Mouse (Mus musculus): ENCODE data around the gene Cfl1. TPM values are rescaled to one million over a fixed set of nuclear protein-coding genes. Genes with fewer than 3 reads are reported as not detected.

The Cfl1 gene
- polyA plus RNA-seq, 1 experiment from 2014 or later: 1,377 TPM

DNA sequence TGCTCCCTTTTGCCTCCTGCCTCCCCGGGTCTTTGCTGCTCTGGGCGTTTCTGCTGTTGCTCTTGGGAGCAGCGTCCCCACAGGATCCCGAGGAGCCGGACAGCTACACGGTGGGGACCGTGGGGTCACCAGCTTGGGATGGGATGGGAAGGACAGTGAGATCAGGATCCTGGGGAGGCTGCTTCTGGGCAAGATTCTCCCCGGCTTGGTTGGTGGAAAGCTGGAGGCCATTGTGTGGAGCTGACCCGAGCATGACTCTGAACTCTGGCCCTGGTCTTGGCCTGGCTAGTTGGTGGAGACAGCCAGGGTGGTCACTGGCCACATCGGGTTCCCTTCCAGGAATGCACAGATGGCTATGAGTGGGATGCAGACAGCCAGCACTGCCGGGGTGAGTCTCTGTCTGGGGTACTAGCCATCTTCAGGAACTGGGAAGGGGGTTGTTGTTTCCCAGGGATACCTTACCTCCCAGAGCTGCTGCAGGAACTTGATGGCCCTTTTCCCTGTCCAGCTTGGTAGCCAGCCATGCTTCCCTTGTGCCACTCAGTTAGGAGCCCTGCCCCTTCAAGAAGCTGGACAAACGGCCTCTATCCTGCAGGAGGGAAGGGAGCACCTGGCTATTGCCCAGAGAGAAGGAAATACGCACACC, 15.1 kb upstream of the Cfl1 start:
- Histone ChIP-seq H3K4me3 (ENCODE audit: inconsistent target) (no peak overlapping the region), H3K27ac (no peak overlapping the region), H3K36me3 (ENCODE audit: inconsistent target) (no peaks in the 10 kb centered on the region), H3K79me2 (ENCODE audit: inconsistent target) (no peaks in the 10 kb centered on the region)
- 79% methylated on average over 13 of the region's 13 CpGs for WGBS (ENCODE audit: missing documents)

DNA sequence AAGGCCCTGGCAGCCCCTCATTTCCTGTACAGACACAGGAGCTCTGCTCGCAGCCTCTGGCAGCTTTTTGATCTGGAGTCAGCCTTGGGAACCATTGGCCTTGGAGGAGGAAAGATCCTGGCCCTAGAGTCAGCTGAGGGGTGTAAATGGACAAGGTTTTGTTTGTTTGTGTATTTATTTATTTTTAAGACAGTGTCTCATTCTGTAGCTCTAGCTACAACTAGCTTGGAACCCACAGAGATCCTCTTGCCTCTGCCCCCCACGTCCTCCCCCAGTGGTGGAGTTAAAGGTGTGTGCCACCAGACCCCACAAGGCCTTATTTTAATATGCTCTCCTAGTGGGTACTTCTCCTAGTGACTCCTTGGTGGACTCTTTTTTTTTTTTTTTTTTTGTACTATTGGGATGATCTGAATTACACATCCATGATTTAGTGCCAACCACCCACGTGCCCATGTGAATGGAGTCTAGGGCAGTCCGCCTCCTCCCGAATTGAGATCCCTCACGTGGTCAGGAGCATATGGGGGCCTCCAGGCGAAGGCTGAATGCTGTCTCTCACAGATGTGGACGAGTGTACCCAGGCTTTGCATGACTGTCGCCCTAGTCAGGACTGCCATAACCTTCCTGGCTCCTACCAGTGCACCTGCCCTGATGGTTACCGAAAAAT, 13.1 kb upstream of the Cfl1 start:
- 91% methylated on average over 10 of the region's 10 CpGs for WGBS (ENCODE audit: missing documents)
- Histone ChIP-seq H3K36me3 (ENCODE audit: inconsistent target) (peaks cover under 1% of the 10 kb centered on the region; the same call in 1 of the 2 replicates), H3K4me3 (ENCODE audit: inconsistent target) (no peak overlapping the region), H3K27ac (no peak overlapping the region), H3K79me2 (ENCODE audit: inconsistent target) (no peaks in the 10 kb centered on the region)

DNA sequence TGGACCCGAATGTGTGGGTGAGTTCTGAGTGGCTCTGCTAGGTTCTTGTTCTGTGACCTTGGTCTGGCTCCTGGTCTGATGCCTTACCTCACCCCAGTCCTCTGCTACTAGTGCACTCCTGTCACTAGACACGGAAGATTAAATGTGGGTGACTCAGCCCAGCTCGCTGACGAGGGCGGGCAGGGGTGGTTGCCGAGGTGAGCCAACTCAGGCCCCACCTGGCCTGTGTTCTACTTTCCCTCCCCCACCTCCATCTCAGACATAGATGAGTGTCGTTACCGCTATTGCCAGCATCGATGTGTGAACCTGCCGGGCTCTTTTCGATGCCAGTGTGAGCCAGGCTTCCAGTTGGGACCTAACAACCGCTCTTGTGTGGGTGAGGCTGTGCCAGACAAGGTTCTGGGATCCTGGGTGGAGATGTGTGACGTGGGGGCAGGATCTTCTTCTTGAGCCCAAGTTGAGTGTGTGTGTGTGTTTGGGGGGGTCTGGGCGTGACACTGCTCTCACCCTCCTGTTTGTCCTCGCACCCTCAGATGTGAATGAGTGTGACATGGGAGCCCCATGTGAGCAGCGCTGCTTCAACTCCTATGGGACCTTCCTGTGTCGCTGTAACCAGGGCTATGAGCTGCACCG, 12.5 kb upstream of the Cfl1 start:
- 88% methylated on average over 17 of the region's 18 CpGs for WGBS (ENCODE audit: missing documents)
- no peak overlapping the region for H3K4me3 ChIP-seq (ENCODE audit: inconsistent target)
- H3K79me2 ChIP-seq (ENCODE audit: inconsistent target): no peaks in the 10 kb centered on the region
- peaks cover 7% of the 10 kb centered on the region; the same call in 1 of the 2 replicates for H3K36me3 ChIP-seq (ENCODE audit: inconsistent target)
- no peak overlapping the region for H3K27ac ChIP-seq

DNA sequence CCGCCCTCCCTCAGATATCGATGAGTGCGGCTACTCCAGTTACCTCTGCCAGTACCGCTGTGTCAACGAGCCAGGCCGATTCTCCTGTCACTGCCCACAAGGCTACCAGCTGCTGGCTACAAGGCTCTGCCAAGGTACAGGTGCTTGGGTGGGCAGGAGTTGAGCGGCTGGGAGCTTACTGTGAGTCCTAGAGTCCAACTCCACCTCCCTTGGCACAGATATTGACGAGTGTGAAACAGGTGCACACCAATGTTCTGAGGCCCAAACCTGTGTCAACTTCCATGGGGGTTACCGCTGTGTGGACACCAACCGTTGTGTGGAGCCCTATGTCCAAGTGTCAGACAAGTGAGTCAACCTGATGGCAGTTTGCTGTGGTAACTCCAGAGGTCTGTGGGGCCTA, 10.2 kb upstream of the Cfl1 start:
- Histone ChIP-seq H3K36me3 (ENCODE audit: inconsistent target) (peaks cover 22% of the 10 kb centered on the region; the same call in 1 of the 2 replicates), H3K4me3 (ENCODE audit: inconsistent target) (no peak overlapping the region), H3K27ac (no peak overlapping the region), H3K79me2 (ENCODE audit: inconsistent target) (no peaks in the 10 kb centered on the region)
- 94% methylated on average over 10 of the region's 10 CpGs for WGBS (ENCODE audit: missing documents)

DNA sequence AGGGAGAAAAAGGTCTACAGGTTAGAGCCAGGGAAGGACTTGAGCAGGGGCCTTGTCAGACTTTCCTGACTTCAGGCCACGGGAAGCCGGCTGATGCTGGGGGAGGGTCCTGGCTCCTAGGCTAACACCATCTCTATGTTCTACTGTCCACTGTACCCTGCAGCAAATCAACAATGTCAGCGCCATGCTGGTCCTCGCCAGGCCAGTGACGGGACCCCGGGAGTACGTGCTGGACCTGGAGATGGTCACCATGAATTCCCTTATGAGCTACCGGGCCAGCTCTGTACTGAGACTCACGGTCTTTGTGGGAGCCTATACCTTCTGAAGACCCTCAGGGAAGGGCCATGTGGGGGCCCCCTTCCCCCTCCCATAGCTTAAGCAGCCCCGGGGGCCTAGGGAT, 8.9 kb upstream of the Cfl1 start:
- H3K4me3 ChIP-seq (ENCODE audit: inconsistent target): no peak overlapping the region
- H3K27ac ChIP-seq: no peak overlapping the region
- H3K36me3 ChIP-seq (ENCODE audit: inconsistent target): peaks cover 35% of the 10 kb centered on the region; the same call in 1 of the 2 replicates
- H3K79me2 ChIP-seq (ENCODE audit: inconsistent target): no peaks in the 10 kb centered on the region
- 91% methylated on average over 9 of the region's 10 CpGs for WGBS (ENCODE audit: missing documents)

DNA sequence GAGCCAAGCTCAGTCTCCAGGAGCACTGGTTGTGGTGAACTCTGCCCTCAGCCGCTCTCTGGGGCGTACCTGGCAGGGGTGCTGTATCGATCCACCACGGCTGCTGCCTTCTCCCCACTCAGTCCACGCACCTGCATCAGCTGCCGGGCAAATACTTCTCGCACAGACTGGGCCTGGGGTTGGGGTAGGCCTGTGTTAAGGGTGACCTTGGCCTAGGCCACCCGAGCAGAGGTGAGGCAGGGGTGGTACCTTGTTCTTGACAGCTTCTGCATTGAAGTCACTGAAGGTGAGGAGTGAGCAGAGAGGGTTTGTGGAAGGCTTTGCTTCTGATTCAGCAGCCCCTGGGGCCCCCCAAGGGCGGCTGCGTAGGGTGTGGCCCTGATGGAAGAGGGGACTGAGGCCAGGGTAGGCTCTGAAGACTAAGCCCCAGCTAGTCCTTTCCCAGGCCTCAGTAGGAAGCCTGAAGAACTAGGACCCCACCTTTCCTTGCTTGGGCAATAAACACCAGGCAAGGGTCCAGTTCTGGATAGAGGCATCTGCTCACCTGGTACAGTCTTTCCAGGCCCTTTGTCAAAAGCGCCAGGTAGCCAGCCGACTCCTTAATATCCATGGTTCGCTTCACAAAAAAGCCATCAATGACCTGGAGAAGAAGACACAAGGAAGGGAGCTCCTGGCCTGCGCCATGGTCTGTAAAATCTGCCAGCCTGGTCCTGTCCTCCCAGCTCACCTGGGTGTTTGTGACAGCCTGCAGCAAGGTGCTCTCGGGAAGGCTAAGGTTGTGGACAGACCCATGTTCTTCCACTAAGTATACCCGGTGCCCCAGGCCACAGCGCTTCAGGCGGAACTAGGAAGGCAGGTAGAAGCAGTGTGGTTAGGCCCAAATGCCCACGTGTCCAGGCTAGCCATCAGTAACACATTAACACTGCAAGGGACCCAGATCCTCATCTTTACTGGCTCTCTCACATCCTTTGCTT, 6.6 kb upstream of the Cfl1 start:
- H3K27ac ChIP-seq: no peak overlapping the region
- H3K79me2 ChIP-seq (ENCODE audit: inconsistent target): 0 out of 2 replicates have a peak, but pooled peaks cover 5% of the 10 kb centered on the region
- no peak overlapping the region for H3K4me3 ChIP-seq (ENCODE audit: inconsistent target)
- 94% methylated on average over 18 of the region's 19 CpGs for WGBS (ENCODE audit: missing documents)
- peaks cover 35% of the 10 kb centered on the region; the same call in 1 of the 2 replicates for H3K36me3 ChIP-seq (ENCODE audit: inconsistent target)

DNA sequence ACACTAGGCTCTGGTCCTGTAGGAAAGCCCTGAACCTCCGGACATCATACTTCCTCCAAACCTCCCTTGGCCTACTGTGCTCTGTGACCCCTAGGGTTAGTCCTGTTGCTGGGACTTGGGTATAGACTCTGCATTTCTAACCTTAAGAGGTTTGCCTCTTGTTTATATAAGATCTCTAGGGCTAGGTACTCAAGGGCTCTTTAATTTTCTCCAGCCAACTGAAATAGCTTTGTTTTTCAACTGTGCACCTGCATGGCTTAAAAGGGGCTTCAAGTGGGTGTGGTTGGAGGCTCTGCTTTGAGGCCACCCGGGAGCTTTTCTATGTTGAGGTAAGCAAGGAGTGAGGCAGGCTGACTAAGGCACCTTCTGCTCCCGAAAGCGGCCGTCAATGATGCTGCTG, 5.8 kb upstream of the Cfl1 start:
- WGBS (ENCODE audit: missing documents): 96% methylated on average over 5 of the region's 5 CpGs
- no peak overlapping the region for H3K4me3 ChIP-seq (ENCODE audit: inconsistent target)
- H3K36me3 ChIP-seq (ENCODE audit: inconsistent target): peaks cover 35% of the 10 kb centered on the region; the same call in 1 of the 2 replicates
- H3K27ac ChIP-seq: no peak overlapping the region
- H3K79me2 ChIP-seq (ENCODE audit: inconsistent target): 0 out of 2 replicates have a peak, but pooled peaks cover 5% of the 10 kb centered on the region

DNA sequence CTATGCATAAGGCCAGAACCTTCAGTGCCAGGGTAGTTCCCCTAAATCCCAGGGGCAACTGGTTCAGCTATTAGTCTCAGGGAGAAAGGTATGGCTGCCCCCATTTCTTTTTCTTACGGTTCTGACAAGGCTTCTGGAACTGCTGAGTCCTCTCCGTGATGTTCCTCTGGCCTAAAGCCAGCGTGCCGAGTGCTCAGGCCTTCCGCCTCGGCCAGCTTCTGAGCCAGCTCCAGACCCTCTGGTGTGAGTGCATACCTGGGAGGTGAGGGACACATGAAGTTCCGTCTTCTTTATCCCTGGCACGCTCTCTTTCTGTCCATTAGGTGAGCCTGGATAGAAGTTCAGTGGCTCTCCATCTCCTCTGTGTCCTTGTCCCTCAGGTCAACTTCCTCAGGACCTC, 4.9 kb upstream of the Cfl1 start:
- Histone ChIP-seq H3K79me2 (ENCODE audit: inconsistent target) (0 out of 2 replicates have a peak, but pooled peaks cover 5% of the 10 kb centered on the region), H3K4me3 (ENCODE audit: inconsistent target) (no peak overlapping the region), H3K27ac (no peak overlapping the region), H3K36me3 (ENCODE audit: inconsistent target) (peaks cover 35% of the 10 kb centered on the region; the same call in 1 of the 2 replicates)
- WGBS (ENCODE audit: missing documents): 90% methylated on average over 8 of the region's 8 CpGs

DNA sequence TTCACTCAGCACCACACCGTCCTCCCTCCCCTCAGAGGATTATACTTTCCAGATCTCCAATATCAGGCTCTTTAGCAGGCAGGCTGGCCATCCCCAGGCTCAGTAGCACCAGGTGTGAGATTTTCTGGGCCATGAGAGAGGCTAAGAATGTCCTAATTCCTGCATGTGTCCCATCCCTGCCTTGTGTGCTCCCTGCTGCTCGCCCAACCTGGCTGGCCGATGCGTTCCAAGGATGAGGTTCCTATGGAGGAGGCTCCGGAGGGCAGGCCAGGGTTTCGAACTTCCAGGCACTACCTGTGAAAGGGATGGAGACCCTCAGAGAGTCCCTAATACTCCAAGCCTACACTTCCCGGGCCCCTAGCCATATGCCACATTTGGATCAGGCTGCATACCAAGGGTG, 4.4 kb upstream of the Cfl1 start:
- no peak overlapping the region for H3K27ac ChIP-seq
- peaks cover 35% of the 10 kb centered on the region; the same call in 1 of the 2 replicates for H3K36me3 ChIP-seq (ENCODE audit: inconsistent target)
- no peak overlapping the region for H3K4me3 ChIP-seq (ENCODE audit: inconsistent target)
- H3K79me2 ChIP-seq (ENCODE audit: inconsistent target): 0 out of 2 replicates have a peak, but pooled peaks cover 5% of the 10 kb centered on the region
- WGBS (ENCODE audit: missing documents): 91% methylated on average over 7 of the region's 7 CpGs

DNA sequence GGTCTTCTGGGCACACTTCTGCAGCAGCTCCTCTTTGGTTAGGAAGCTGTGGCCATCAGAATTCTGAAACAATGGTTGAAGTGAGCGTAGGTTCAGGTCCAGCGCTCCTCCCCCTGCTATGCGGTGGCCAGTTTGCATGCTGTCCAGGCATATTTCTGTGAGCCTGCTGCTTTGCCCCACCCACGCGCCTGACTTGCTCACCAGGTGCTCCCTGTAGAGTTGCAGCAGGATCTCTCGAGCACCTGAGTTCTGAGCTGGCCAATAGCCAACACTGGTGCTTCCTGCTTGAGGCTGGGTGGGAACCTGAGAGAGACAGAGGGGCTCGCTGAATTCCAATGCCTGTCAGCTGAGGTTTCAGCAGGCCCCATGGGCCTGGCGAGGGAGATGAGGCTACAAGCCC, 4.0 kb upstream of the Cfl1 start:
- Histone ChIP-seq H3K4me3 (ENCODE audit: inconsistent target) (no peak overlapping the region), H3K27ac (no peak overlapping the region), H3K79me2 (ENCODE audit: inconsistent target) (0 out of 2 replicates have a peak, but pooled peaks cover 5% of the 10 kb centered on the region), H3K36me3 (ENCODE audit: inconsistent target) (peaks cover 35% of the 10 kb centered on the region; the same call in 1 of the 2 replicates)
- WGBS (ENCODE audit: missing documents): 96% methylated on average over 8 of the region's 8 CpGs

DNA sequence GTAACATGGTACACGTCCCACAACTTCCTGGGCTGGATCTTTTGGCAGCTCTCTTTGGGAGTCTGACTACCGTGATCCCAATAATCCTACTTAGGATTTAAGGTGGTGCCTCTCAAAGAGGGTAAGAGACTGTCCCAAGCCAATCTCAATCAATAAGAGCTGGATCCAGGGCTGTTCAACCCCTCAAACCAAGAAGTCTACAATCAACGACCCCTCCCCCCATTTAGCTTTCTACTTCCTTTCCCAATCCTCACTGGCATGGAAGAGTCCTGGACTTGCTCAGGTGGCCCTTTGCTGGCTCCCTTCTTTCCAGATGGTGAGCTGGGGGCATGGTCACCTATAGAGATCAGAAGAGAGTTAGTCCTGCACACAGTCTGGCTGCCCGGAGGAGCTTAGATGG, 3.5 kb upstream of the Cfl1 start:
- Histone ChIP-seq H3K4me3 (ENCODE audit: inconsistent target) (no peak overlapping the region), H3K36me3 (ENCODE audit: inconsistent target) (peaks cover 35% of the 10 kb centered on the region; the same call in 1 of the 2 replicates), H3K79me2 (ENCODE audit: inconsistent target) (peaks cover 10% of the 10 kb centered on the region), H3K27ac (no peak overlapping the region)
- 92% methylated on average over 4 of the region's 4 CpGs for WGBS (ENCODE audit: missing documents)

DNA sequence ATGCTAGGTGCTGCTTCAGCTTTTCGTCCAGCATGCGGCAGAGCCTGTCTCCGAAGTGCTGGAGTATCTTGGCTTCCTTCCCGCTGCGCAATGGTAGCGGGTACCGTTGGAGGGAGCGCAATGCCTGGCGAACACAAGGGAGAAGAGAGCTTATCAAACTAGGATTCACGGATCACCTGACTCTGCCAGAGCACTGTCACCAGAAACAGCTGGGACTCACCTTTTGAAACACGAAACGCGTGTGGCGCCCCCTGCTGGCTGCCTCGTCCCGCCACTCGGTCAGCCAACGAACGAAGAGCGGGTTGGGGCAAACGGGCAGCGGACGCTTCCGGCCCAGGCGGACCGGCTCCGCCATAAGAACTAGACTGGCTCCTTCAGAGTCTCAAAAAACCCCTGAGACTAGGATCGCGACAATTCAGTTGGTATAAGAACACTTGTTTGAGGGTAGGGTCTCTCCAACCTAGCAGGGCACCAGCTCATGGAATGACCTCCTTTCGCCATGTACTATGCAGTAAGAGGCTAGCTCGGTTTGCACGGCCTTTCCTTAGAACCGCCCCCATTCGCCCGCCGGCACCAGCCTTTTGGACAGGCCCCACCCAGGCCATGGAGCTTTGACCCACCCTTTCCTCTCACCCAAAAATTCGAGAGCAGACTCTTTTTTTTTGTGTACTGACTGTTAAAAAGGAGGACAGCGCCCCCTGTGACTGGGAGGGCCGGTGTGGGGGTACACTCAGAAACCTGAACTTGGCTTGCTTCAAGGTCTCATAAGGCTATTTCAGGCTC, 2.3 kb upstream of the Cfl1 start, which contains the start of gene Mus81:
Mus81 (minus strand) TSS at position 635 of the 783 bp plus-strand sequence.
- peak within 1 kb of the TSS; percentile 57 for H3K4me3 ChIP-seq (ENCODE audit: inconsistent target)
- peaks cover 22% of the 10 kb centered on the region for H3K79me2 ChIP-seq (ENCODE audit: inconsistent target)
- H3K36me3 ChIP-seq (ENCODE audit: inconsistent target): peaks cover 32% of the 10 kb centered on the region; the same call in 1 of the 2 replicates
- WGBS (ENCODE audit: missing documents): under 1% methylated on average over 38 of the region's 39 CpGs
- H3K27ac ChIP-seq: peak within 1 kb of the TSS; percentile 92

DNA sequence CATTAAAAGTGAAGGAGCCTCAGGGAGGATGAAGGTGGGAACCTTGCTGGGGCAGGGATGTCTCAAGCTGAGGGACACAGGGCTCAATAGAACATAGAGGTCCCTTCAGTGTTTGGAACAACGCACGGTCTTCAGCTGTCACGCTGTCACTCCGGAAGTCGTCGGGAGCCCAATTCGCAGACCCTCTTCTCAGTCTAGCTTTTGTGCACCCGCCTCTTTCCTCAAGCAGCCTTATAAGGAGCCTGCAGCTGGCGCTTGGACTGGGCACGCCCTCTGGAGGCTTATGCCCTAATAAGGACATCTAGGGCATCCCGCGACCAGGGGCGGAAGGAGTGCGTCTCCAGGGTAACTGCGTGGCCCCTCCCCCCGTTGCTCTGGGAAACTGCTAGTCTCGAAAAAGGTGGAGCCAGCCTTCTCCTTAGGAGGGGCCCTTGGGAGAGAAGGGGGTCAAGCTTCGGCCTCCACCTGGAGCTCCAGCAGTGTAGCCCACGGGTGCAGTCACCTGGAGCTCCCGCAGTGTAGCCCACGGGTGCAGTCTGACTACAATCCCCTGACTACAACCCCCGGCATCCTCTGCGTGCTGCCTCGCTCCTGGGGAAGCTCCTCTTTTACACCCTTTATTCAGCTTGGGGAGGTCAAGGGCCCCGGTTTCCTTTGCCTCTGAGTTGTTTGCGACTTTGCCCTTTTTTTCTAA, 1.2 kb upstream of the Cfl1 start:
- peaks cover 33% of the 10 kb centered on the region for H3K79me2 ChIP-seq (ENCODE audit: inconsistent target)
- peak overlapping the region; percentile 57 for H3K4me3 ChIP-seq (ENCODE audit: inconsistent target)
- WGBS (ENCODE audit: missing documents): under 1% methylated on average over 26 of the region's 26 CpGs
- H3K36me3 ChIP-seq (ENCODE audit: inconsistent target): peaks cover 36% of the 10 kb centered on the region; the same call in 1 of the 2 replicates
- peak overlapping the region; percentile 92 for H3K27ac ChIP-seq
